Mouse (Mus musculus): ENCODE measurements around the gene Olfr630.

DNA sequence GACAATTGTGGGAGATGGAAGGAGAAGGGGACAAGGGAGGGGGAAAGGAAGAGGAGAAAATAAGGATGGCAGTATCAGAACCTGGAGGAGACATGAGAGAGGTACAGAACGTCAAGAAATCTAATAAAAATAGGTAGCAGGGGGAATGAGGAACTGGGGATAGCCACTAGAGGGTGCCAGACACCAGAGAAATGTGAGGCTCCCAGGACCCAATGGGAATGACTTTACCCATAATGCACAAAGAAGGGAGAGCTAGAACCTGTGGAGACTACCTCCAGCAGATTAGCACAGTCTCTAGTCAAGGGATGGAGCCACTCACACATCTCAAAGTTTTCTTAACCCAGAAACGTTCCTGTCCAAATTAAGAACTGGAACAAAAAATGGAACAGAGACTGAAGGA, 45.1 kb downstream of the Olfr630 start:
- TF ChIP-seq CTCF (IDR thresholded peaks at IDR 0.05; ENCODE audit: control insufficient read depth, insufficient read depth, insufficient read length) (no peak), MYOG (IDR thresholded peaks at IDR 0.05; ENCODE audit: control insufficient read depth, extremely low read depth, insufficient read length) (no peak), CEBPB (IDR thresholded peaks at IDR 0.05; ENCODE audit: low read depth) (no peak), USF1 (IDR thresholded peaks at IDR 0.05; ENCODE audit: low read depth) (no peak)

All from C2C12 (cell line).